Comparison of ENCODE assay signal across 13 mouse cellular contexts in genomic region chr14:71241655-71242390, GRCm38 (mm10).
DNase-seq lines count a peak whose midpoint lies in the region; ATAC-seq lines count a peak whose summit lies in the region.
"Had no signal": no experiment of that assay in that cellular context is flagged by ENCODE, and none has a peak within 500 bp of the region (broad histone marks: within the 10 kb centered on the region; RNA-seq: fewer than 3 reads in every experiment).

No protein-coding gene starts in this region.

- H3K4me1 ChIP-seq in hindbrain, embryonic 10.5 days (replicated peaks): peaks cover 24% of the 10 kb centered on the region
- peaks cover 16% of the 10 kb centered on the region; the same call in 1 of the 2 replicates for H3K4me1 ChIP-seq in midbrain, embryonic 14.5 days (ENCODE audit: control insufficient read depth, insufficient read depth, low read length)
- H3K4me1 ChIP-seq: intestine, embryonic 15.5 days; limb, embryonic 12.5 days had no signal

- no peaks in the 10 kb centered on the region for H3K36me3 ChIP-seq in hindbrain, embryonic 10.5 days
- H3K36me3 ChIP-seq in midbrain, embryonic 14.5 days (ENCODE audit: control insufficient read depth, insufficient read depth, low read length): no peaks in the 10 kb centered on the region
- H3K36me3 ChIP-seq: intestine, embryonic 15.5 days; limb, embryonic 12.5 days had no signal

- peak; percentile 89 for ATAC-seq in midbrain, embryonic 14.5 days (ENCODE audit: low FRiP score, low TSS enrichment)
- ATAC-seq: intestine, embryonic 15.5 days had no signal

- H3K9me3 ChIP-seq in hindbrain, embryonic 10.5 days: no peaks in the 10 kb centered on the region
- no peaks in the 10 kb centered on the region for H3K9me3 ChIP-seq in midbrain, embryonic 14.5 days (ENCODE audit: control insufficient read depth, low read length)
- H3K9me3 ChIP-seq: intestine, embryonic 15.5 days; limb, embryonic 12.5 days had no signal

- no peak overlapping the region for H3K9ac ChIP-seq in midbrain, embryonic 14.5 days (replicated peaks; ENCODE audit: low read length)
- H3K9ac ChIP-seq: intestine, embryonic 15.5 days; limb, embryonic 12.5 days had no signal

- intact Hi-C loops in heart, postnatal 36 days (cut with DNase I): no loop called here

- no peak overlapping the region for H3K4me3 ChIP-seq in hindbrain, embryonic 10.5 days
- H3K4me3 ChIP-seq in midbrain, embryonic 14.5 days (replicated peaks; ENCODE audit: low read depth, low read length): no peak overlapping the region
- H3K4me3 ChIP-seq: intestine, embryonic 15.5 days; limb, embryonic 12.5 days; myocyte had no signal

- no peaks in the 10 kb centered on the region for H3K27me3 ChIP-seq in hindbrain, embryonic 10.5 days (ENCODE audit: insufficient read depth, poor library complexity, severe bottlenecking)
- H3K27me3 ChIP-seq in midbrain, embryonic 14.5 days (ENCODE audit: control insufficient read depth, insufficient read depth, low read length): no peaks in the 10 kb centered on the region
- H3K27me3 ChIP-seq: intestine, embryonic 15.5 days; limb, embryonic 12.5 days had no signal

- peak overlapping the region; percentile 81 for H3K27ac ChIP-seq in hindbrain, embryonic 10.5 days
- H3K27ac ChIP-seq in midbrain, embryonic 14.5 days (replicated peaks; ENCODE audit: low read depth, low read length): peak overlapping the region; percentile 43; the same call in 1 of the 2 replicates
- H3K27ac ChIP-seq: intestine, embryonic 15.5 days; limb, embryonic 12.5 days had no signal

- H3K4me2 ChIP-seq in midbrain, embryonic 14.5 days (ENCODE audit: low read length): no peak overlapping the region
- H3K4me2 ChIP-seq: intestine, embryonic 15.5 days; limb, embryonic 12.5 days had no signal

- 26% methylated on average over 10 of the region's 10 CpGs for WGBS in hindbrain, embryonic 10.5 days
- 11% methylated on average over 10 of the region's 10 CpGs for WGBS in midbrain, embryonic 14.5 days

- peak; percentile 8 to 20 for DNase-seq in frontal cortex, postnatal 36 days (ENCODE audit: low spot score in 2 of 2)
- DNase-seq in frontal cortex, postnatal 14 days (ENCODE audit: low spot score in 2 of 2): no peak
- DNase-seq in brain, embryonic 18.5 days (ENCODE audit: low read depth, low spot score): peak; percentile 56
- peak; percentile 64 for DNase-seq in hindbrain, embryonic 10.5 days (ENCODE audit: low spot score)
- DNase-seq in midbrain, embryonic 14.5 days: peak; percentile 69
- DNase-seq in thymus, postnatal 10 days (ENCODE audit: low spot score in 2 of 2): no peak
- no peak for DNase-seq in kidney, adult 9 months
- no peak for DNase-seq in heart, postnatal 36 days
- DNase-seq: cerebellum, postnatal 14 days; gastrocnemius, postnatal 25 days had no signal

Comparison
In these comparisons a context has a peak if more than half of its experiments do, and no peak if none do; other contexts are left out.
1. DNase-seq: peak in frontal cortex, postnatal 36 days (2 of 2), brain, embryonic 18.5 days (single experiment), hindbrain, embryonic 10.5 days (single experiment) and midbrain, embryonic 14.5 days (single experiment); none in frontal cortex, postnatal 14 days (0 of 2), thymus, postnatal 10 days (0 of 2), kidney, adult 9 months (single experiment) and heart, postnatal 36 days (0 of 2).